Mouse (Mus musculus) urinary bladder, adult 2 months (tissue): ENCODE measurements around the gene Fer. TPM values are rescaled to one million over a fixed set of nuclear protein-coding genes. Genes with fewer than 3 reads are reported as not detected.

ENCODE experiments used
- DNase-seq: peaks from one replicate; pipeline ENCODE4 v3.0.0; 2022; ENCODE audit warnings: low spot score
- polyA plus RNA-seq: library from polyadenylated mRNA; depleted of rRNA; stranded (reverse); fragments of >200 nt; gene quantifications from 2 replicates; pipeline ENCODE4 v1.2.3, GENCODE M21; 2012

Gene Fer
- polyA plus RNA-seq, 1 experiment: 12.9 TPM

DNA sequence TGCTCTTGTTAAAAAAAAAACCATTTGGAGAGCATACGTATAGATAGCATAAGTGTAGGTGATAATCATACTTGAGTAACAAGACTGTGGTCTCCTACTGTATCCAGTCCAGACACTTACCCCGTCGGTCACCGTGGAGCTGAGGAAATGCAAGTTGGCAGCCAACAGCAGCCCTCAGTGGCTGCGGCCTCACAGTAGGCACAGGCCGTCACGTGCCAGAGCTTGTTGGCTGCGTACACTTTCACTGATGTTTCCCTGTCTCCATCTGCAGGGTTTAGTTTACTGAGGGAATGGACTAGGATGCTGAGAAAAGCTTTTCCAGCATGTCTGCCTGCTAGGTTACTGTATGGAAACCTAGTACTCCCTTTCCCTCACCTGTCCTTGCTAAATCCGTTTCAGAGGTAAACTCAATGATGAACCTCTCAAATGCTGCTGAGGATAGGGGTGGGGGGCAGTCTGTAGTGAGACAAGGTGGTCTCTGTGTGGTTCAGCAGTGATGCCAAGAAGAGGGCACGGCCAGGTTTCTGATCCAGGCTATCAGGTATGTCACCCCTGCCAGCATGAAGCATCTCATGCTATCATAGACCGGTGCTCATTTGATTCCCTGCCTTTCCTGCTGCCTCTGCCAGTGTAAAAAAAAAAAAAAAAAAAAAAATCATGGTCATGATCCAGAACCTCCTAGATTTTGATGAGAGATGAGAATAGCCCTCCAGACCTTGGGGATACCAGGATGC, 224.2 kb downstream of the Fer start:
- no peak for DNase-seq

DNA sequence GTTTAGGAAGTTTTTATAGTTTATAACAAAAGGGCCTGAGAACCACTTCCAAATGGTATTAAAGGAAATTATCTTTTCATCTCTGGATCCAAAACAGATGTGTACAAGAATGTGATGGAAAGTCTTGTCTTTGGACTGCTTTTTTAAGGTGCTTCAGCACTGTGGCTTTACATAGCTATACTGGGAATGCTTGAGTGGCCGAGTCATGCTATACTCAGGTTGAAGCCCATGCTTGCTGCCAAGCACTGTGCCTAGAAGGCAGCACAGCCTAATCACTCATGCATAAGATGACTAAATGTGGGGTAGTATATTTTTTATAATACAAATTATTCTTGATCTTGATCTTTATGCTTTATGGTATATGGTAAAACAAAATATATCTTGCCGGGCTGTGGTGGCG, 225.0 kb downstream of the Fer start:
- no peak for DNase-seq

DNA sequence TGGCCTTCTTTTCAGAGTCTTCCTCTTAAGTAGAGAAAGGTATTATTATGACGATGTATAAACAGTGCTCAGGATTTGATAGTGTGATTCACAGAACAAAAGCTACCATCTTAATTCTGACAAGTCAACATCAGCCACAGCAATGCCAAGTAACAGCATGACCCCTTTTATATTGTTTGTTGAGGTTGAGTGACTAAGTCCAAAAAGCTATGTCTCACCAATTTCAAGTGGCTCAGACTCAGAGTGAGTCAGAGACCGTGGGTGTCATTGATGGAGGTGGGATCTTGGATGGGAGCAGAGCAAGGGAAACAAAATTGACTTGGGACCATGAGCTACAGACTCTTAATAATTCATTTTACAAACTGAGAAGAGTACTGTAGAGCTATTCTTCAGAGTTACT, 230.9 kb downstream of the Fer start:
- DNase-seq: no peak

DNA sequence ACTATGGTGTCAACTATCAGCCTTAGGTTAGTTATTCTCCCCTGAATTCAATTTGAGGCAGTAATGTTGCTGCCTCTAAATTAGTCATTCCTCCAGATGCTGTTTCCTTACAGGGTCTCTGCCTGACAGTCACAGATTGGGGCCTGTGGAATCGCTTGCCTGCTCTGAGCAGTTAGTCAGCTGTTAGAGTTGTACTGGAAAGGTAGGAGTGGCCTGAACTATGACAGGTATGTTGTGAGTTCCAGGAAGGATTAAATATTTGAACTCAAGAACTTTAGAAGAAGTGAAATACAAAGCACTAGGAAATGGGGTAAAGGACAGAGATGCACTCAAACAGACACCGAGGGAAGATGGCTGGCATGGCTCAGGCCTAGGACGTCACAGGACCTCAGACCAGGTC, 233.9 kb downstream of the Fer start:
- DNase-seq: no peak

DNA sequence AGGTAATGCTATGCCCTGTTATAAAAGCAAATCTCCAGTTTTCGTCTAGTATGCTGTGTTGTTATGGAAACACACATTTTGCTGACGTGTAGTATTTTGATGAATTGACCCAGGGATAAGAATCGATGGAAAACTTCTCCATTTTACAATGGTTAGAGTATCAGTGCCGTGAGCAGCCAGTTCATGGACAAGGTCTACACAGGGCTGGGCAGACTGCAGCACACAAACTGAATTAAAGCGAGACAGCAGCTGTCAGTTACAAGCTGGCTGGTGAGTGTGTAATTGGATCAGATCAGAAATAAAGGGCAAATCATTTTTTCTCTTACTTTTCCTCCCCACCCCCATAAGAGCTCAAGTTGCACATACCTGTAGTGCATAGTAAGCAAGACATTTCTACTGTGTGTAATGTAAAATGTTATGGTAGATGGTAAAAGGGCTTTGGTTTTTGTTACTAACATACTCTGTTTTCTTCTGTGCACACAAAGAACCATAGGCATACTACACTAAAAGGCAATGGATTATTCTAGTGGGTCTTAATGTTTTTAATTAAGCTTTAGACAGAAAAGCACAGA, 235.0 kb downstream of the Fer start:
- no peak for DNase-seq

DNA sequence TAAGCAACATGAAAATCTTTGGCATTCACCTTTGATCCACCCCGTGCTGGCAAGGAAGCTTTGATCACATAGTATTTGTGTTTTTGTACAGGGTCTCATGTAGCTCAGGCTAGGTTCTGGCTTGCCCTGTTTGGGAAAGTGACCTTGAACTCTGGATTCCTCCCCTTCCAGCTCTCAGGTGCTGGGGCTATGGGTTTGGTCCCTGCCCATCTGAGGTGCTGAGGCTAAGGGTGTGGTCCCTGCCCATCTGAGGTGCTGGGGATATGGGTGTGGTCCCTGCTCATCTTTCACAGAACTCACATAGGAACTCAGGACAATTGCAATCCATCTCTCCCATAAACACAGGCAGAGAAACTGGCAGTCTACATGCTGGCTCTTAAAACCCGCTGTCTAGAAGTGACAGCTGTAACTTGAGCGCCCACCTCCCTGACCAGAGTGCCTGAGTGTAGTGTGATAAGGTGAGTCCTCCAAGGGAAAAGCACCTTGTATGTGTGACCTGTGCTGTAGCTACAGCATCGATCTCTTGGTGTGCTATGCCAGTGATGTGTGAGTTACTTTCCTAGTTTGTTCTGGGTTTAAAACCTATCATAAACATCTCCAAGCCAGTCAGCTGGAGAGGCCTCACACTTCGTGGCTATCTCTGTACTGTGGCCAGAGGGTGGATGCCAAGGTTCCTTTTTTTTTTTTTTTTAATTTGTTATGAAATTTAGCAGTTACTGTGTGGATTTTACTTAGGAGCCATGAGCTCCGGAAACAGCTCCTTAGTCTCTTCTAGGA, 236.7 kb downstream of the Fer start:
- no peak for DNase-seq

DNA sequence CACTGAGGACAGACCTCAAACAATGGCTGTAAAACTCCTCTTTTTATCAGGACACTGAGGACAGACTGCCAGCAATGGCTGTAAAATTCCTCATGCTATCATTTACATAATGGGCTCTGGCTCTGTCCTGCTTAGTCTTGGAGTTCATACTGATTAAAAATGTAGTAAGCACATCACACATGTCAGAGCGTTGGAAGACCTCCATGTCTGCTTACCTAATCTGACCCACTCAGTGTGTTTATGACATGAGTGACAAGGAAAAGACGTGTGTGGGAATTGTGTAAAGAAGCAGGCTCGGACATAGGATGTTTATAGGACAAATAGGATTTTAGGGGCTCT, 237.3 kb downstream of the Fer start:
- DNase-seq: no peak

DNA sequence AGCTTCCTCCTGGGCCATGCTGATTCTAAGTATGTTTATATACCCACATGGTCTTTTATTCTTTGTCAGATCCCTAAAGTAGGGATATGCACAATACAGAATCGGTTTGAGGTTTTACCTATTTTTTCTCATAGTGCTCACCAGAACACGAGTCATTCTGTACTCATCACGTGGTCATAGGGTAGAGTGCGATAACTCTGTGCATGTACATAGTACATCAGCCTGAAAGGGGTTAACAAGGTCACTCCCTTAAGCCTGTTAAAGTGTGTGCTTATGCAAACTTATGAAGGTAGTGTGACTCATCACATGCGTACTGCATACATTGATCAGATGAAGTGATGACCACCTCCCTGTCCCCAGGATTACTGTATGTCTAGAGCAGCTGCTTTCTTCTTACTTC, 245.9 kb downstream of the Fer start:
- no peak for DNase-seq

DNA sequence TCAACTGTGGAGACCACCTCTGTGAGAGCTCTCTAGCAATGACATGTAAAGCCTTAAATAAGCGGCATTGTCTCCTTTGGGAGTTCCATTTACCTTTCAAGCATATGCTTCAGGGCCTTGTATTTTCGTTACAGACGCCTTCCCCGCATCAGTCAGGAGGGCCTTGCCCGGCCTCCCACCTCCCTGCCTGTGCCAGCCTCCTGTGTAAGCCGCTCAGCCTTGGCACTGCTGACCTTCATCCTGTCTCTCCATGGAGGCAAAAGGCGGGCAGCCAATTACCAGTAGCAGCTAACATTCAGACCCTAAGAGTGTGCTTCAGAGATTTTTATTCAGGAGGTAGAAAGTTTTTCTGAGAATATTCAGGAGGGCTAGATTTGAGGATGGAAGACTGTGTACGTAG, 247.0 kb downstream of the Fer start:
- DNase-seq: no peak

DNA sequence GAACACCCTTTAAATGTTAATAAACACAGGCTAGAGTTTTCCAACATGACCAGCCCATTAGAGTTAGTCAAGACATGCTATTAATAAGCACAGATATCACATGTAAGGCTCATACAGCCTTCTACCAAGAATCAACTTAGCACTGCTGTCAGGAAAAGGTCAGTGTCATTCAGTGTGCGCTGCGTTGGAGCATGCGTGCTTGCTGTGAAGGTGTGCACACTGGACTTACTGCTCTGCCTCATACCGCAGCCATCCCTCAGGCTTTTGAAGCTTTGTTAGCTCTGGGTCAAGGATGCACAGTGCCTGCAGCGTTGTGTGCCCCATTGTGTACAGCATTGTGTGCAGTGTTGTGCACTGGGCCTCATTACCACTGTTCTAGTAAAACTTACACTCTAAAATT, 250.8 kb downstream of the Fer start:
- no peak for DNase-seq

DNA sequence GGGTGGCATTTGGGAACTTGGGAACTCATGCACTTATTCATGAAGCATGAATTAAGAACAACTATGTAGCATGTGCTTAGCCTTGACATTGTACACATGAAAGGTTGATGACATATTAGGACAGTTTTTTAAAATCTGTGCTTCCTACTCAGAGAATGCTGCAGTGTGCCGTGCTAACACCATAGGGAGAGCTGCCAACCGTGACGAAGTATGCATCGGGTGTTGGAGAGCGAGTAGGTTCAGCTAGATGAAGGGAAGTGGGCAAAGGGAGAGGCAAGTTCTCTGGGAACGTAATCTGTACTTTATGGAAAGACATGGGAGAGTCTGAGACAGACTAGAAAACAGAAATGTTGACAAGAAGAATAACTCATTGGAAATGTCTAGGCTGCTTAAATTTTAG, 253.9 kb downstream of the Fer start:
- no peak for DNase-seq

DNA sequence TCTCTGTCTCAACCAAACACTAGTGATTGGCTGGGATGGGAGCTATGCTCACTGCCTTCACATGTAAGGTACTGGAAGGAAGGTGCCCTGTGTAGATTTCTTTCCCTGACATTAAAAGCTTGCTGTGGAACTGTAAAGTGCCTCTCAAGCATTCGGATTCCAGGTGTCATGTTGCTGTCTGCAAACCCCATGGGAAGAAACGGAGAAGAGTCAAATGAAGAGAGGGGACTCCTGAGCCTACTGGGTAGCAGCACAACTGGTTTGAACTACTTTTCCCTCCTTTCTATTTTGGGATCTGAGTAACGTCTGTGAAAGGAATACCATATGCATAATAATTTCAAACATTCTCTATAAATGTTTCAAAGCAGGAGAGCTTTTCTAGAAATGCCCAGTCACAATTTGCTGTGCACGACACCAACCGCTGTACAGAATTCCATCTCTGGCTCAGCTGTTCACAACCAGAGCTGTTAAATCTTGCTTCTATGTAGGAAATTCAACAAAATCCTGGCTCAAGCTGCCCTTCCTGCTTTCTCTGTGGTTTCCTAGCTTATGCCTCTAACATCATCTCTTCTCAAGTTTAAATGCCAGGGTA, 256.9 kb downstream of the Fer start:
- no peak for DNase-seq

DNA sequence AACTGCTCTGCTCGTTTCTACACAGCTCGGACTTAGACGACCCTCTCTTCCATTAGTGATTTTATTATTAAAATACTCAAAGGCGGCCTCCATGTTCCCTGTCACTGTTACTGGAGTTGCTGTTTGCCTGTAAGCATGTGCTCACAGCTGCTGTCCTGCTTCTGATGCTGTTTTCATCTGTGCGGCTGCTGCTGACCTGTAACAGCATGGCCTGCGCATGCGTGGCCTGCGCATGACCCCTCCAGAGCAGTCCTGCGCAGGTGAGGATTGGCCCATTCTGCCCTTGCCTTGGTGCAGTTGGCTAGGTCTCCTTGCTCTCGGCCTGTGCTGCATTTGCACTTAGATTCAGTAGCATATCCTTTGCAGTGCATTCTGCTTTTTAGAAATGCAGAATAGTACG, 259.7 kb downstream of the Fer start:
- DNase-seq: no peak

DNA sequence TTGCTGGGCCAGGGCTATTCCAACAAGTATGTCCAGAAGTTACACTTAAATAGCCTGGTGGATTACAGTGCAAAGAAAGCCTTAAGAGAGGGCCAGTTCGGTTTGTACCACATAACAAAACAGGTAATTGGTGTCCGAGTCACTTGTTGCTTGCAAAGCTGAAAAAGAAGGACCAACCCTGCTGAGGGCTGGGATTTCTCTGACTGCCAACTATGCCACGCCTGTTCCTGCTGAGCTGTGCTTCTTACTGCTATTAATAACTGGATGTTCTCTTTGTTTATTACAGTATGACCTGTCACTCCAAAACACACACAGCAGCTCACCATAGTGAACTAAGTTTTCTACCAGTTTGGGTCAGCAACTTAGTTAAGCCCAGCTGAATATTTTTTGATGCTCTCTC, 260.9 kb downstream of the Fer start:
- DNase-seq: no peak

DNA sequence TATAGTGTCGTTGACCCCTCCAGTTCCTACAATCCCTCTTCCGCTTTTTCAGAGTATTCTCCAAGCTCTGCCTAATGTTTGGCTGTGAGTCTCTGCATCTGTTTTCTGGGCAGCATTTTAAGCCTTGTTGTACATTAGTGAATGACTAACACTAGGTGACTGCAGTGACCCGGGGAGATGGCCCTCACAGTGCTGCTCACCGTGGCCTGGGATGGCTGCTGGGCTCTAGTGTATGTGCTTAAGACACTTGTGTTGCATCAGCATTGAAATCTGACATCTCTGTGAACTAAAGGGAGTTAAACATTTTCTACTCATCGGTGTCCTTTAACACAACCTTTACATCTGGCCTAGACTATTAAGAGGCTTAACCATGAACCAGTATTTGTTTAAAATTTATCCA, 264.0 kb downstream of the Fer start:
- no peak for DNase-seq

DNA sequence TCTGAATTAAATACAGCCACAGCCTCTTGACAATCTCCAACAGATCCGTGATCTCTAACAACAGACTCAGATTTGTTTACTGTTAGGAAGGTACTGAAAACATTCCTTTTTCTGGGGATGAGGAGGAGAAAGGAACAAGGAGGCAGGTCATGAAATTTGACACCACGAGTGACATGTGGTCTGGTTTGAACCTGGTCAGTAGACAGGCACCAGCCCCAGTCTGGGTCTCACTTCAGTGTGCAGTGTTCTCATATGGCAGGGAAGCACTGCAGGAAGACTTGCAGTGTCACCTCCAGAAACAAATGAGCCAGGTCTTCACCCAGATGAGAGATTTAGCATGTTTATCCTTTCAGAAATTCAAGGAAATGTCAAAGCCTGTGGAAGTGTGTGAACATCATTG, 266.9 kb downstream of the Fer start:
- DNase-seq: no peak

DNA sequence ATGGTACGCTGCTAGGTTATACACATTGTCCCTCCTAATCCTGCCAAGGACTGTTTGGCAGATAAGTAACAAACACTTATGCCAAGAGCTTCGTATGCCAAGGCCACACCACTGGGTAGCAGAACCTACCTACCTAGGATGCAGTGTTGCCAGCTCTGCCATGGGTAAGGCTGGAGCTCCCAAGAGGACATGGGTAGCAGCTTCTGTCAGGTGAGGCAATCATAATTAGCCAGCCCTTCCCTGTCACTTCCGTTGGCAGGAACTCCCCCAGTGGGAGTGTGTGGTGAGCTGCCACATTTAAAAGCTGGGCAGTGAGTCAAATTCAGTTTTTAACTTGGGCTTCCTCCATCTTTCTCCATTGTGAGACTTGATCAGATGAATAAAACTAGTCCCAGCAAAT, 267.5 kb downstream of the Fer start:
- no peak for DNase-seq

DNA sequence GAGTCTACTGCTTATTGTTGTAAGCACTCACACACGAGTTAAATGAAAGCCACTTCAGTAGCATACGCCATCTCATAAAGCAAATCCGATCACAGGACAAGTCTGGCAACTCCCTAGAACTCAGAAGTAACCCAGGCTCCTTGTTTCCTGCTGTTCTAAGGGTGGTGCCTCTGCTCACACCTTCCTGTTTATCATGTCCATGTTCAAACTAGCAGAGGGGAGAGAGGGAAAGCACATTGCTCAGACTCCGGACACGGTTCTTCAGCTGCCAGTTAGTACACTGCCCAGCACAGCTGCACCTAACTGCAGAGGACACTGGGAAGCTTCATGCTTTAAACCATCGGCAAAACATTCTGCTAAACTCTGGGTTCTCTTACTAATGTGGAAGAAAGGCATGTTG, 269.3 kb downstream of the Fer start:
- DNase-seq: no peak

DNA sequence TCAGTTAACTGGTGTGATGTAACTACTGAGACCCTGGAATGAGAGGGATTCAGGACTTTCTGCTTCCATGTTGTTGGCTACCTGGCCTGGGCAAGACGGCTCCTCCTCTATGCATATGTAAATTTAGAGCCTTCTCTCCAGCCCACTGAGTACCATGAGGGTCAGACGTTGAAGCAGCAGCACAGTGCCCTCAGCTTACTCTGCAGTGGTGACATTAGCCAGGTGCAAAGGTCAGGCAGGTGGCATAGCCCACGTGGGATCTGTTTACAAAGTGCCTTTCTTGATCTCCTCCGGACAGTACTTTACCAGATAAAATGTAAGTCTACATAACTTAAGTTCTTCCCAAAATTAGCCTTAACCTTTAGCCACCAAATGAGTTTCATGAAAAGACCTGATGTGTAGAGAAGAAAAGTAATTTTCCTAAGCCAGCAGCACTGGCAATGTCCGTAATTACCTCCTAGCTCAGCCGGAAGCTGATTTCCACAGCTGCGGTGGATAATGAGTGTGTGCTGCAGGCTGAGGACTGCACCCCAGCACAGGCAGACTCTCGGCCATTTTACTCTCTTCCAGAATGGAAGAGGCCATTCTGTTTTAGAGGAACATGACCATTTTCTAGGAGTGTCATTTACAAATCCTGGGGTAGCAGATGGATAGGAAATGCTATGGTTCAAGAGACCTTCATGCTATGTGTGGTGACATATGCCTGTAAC, 273.2 kb downstream of the Fer start:
- DNase-seq: no peak

DNA sequence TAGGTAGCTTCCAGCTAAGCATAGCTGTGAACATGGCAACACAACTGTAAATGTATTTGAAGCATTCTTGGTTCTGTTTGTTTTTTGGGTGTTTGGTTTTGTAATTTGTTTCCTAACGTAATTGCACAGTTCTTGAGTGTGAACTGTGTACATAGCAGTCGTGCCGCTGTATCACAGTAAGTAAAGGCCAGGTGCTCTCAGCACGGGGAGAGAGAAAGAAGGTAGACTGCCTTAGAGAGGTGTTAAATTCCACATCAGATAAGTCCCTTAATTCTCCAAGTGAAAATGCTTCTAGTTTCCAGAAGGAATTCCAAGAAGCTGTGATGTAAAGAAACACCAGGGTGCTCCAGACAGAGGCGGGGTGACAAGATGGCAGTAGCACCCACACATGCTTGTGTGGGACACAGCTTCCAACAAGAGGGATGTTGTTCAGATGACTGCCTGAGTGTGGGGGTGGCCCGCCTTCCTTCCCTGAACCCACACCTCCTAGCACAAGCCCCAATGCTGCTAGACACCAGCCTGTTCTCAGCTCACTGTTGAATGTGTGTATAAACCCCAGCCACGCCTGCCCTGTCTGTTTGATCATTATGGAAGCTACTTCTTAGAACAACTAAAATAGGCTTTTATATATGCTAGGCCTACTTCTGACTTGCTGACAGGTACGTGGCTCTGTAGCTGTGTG, 275.3 kb downstream of the Fer start:
- no peak for DNase-seq

DNA sequence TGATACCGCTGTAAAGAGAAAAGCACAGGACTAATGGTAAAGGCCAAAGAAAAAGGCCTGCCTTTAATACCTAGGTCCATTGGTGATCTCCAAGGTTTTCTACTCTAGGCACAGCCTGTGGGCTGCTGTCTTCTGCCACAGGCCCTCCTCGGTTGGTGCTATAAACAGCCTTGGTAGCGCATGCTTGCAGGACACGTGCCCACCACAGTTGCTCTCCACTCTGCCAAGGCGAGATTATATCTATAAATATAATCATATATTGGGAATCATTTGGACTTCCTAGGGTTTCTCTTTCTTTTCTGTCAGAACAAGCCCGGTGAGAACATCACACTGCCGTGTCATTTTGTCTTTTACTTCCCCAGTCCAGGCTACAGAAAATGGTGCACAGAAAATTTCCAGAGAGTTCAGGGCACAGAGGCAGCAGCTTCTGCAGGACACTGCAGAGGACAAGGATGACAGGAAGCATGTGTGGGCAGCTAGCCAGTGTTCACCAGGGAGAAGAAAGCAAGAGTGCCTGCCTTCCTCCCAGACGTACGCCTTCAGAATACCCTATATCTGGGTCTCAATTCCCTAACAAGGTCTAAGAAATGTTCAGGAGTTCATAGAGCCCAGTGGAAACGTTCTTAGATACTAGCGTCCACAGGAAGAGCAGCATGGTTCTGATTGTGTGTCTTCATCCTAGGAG, 276.5 kb downstream of the Fer start:
- DNase-seq: no peak
